Mouse (Mus musculus) forebrain, embryonic 14.5 days (tissue): ENCODE data around the gene Kifc5b. TPM values are rescaled to one million over a fixed set of nuclear protein-coding genes. Genes with fewer than 3 reads are reported as not detected.

ENCODE experiments used
- ATAC-seq: fragments of 200-750 bp; cut with Nextera tagmentation; 2 replicates; pipeline ENCODE4 v1.8.0; 2017; ENCODE audit warnings: mild to moderate bottlenecking, moderate library complexity
- DNase-seq: peaks from one replicate; pipeline ENCODE4 v3.0.0-alpha.2; 2015; ENCODE audit warnings: low spot score
- H3K27ac ChIP-seq: fragments of 300-500 bp; sonication (generic); 2 replicates; pipeline ENCODE4 v1.5.1; 2014; ENCODE audit warnings: low read depth, mild to moderate bottlenecking, control low read depth, low read length, moderate library complexity
- H3K27me3 ChIP-seq: fragments of 300-500 bp; sonication (generic); replicated peaks from 2 replicates; pipeline ENCODE4 v1.6.1; 2014; ENCODE audit warnings: low read length, control low read depth, mixed read lengths; ENCODE audit not compliant: control insufficient read depth, insufficient read depth
- H3K36me3 ChIP-seq: fragments of 300-500 bp; sonication (generic); 2 replicates; pipeline ENCODE4 v1.6.1; 2014; ENCODE audit warnings: low read length, control low read depth; ENCODE audit not compliant: control insufficient read depth, insufficient read depth
- H3K4me1 ChIP-seq: fragments of 300-500 bp; sonication (generic); 2 replicates; pipeline ENCODE4 v1.6.1; 2014; ENCODE audit warnings: antibody characterized with exemption, low read length, control low read depth; ENCODE audit not compliant: control insufficient read depth, insufficient read depth
- H3K4me2 ChIP-seq: fragments of 300-500 bp; sonication (generic); 2 replicates; pipeline ENCODE4 v1.6.1; 2014; ENCODE audit warnings: mild to moderate bottlenecking, control low read depth, low read length
- H3K4me3 ChIP-seq: fragments of 300-500 bp; sonication (generic); 2 replicates; pipeline ENCODE4 v1.5.1; 2014; ENCODE audit warnings: low read depth, low read length, control low read depth
- H3K9ac ChIP-seq: fragments of 300-500 bp; sonication (generic); 2 replicates; pipeline ENCODE4 v1.6.1; 2014; ENCODE audit warnings: mild to moderate bottlenecking, low read length, control low read depth, moderate library complexity
- H3K9me3 ChIP-seq: fragments of 300-500 bp; sonication (generic); replicated peaks from 2 replicates; pipeline ENCODE4 v1.6.1; 2016; ENCODE audit warnings: low read length, control low read depth, mixed read lengths; ENCODE audit not compliant: control insufficient read depth
- WGBS: fragments of 180-500 bp; shearing (Covaris S2); extraction: QIAGEN DNeasy Blood & Tissue Kit; methylation state at CpG from one replicate; pipeline ENCODE4 v1.1.7; 2014; 5-methylcytosine and 5-hydroxymethylcytosine counted together
- polyA plus RNA-seq: library from polyadenylated mRNA; unstranded; fragments of >200 nt; fragmentation: Nextera tagmentation; extraction: Ambion mirVana; gene quantifications from 2 replicates; pipeline ENCODE4 v1.2.1, GENCODE M21; 2014

Gene Kifc5b
- polyA plus RNA-seq, 1 experiment from 2014 or later = 2.4 TPM

DNA sequence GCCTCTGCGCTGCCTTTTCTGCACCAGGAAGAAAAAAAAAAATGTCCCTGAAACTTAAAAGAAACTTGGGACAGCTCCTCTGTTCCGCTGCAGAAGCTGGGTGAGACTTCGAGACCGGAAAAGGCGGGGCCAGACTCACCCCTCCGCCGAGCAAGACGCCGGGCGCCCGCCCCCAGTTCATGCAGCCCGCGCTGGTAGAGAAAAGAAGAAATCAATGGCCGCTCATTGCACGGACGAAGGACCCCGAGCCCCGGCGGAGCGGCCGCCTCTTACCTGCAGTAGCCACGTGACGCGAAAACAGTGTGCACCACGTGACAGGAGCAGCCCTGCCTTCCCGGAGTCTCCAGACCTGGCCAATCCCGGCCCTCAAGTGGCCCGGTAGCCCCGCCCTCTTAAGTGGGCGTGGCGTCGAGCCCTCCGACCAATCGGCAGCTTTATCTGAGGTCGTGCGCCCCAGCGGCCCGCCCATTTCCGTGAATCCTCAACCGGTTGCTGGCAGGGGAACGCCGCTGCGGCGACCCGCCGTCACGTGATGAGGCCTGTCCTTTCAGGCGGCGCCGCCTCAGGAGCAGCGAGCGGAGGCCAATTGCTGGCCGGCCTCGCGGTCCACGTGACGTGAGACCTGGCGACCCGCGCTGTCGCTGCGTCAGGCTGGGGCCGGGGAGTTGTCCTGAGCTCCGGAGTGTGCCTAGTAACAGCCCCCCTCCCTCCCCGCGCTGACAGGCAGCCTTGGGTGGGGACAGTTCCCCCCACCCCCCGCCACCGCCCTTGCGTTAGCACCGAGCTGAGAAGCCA, 22.5 kb downstream of the Kifc5b start, which contains the start of gene Cuta:
TSS of gene Cuta (minus strand) at position 392 of the 795 bp plus-strand sequence.
- WGBS = under 1% methylated on average over 70 of the region's 70 CpGs
- peaks cover 34% of the 10 kb centered on the region for H3K4me1 ChIP-seq
- peak within 1 kb of the TSS; percentile 69 for H3K9ac ChIP-seq

GRCm38 (mm10) chr17:26939973-26940300, 23.0 kb downstream of the Kifc5b start:
- ATAC-seq (no peak), DNase-seq (no peak)
- peaks cover 28% of the 10 kb centered on the region for H3K36me3 ChIP-seq
- peak overlapping the region; percentile 96 for H3K27ac ChIP-seq
- peak overlapping the region; percentile 71 for H3K4me2 ChIP-seq
- H3K4me3 ChIP-seq = peak overlapping the region; percentile 50
- no peaks in the 10 kb centered on the region for H3K9me3 ChIP-seq
- H3K4me1 ChIP-seq = peaks cover 34% of the 10 kb centered on the region
- WGBS = 4% methylated on average over 3 of the region's 3 CpGs
- no peaks in the 10 kb centered on the region for H3K27me3 ChIP-seq
- H3K9ac ChIP-seq = peak overlapping the region; percentile 62

More for the DNA sequence above, 22.5 kb downstream of the Kifc5b start, which contains the start of gene Cuta:
- H3K9me3 ChIP-seq = no peaks in the 10 kb centered on the region
- H3K27ac ChIP-seq = peak within 1 kb of the TSS; percentile 96
- ATAC-seq = peak; percentile 95
- DNase-seq = peak; percentile 100
- peaks cover 33% of the 10 kb centered on the region for H3K36me3 ChIP-seq
- no peaks in the 10 kb centered on the region for H3K27me3 ChIP-seq
- peak within 1 kb of the TSS; percentile 50 for H3K4me3 ChIP-seq
- H3K4me2 ChIP-seq = peak within 1 kb of the TSS; percentile 90

GRCm38 (mm10) chr17:26941031-26941789, 24.3 kb downstream of the Kifc5b start, which contains the start of gene Syngap1:
Gene Syngap1 (plus strand): TSS chr17:26941253.
- H3K4me1 ChIP-seq = peaks cover 41% of the 10 kb centered on the region
- WGBS = 2% methylated on average over 23 of the region's 24 CpGs
- peak within 1 kb of the TSS; percentile 71 for H3K4me2 ChIP-seq
- H3K9me3 ChIP-seq = no peaks in the 10 kb centered on the region
- ATAC-seq (peak; percentile 16; the same call in 1 of the 2 replicates), DNase-seq (peak; percentile 87)
- peaks cover 15% of the 10 kb centered on the region for H3K36me3 ChIP-seq
- H3K4me3 ChIP-seq = peak within 1 kb of the TSS; percentile 50
- H3K9ac ChIP-seq = peak within 1 kb of the TSS; percentile 77
- H3K27me3 ChIP-seq = no peaks in the 10 kb centered on the region
- H3K27ac ChIP-seq = peak within 1 kb of the TSS; percentile 96

GRCm38 (mm10) chr17:26941841-26942570, 25.1 kb downstream of the Kifc5b start:
- Histone ChIP-seq H3K27me3 (no peaks in the 10 kb centered on the region), H3K9me3 (no peaks in the 10 kb centered on the region), H3K4me2 (peak overlapping the region; percentile 71), H3K4me1 (peaks cover 49% of the 10 kb centered on the region), H3K9ac (peak overlapping the region; percentile 77), H3K36me3 (peaks cover 7% of the 10 kb centered on the region), H3K27ac (peak overlapping the region; percentile 96), H3K4me3 (peak overlapping the region; percentile 49)
- DNase-seq (peak; percentile 19), ATAC-seq (no peak)
- WGBS = 6% methylated on average over 4 of the region's 4 CpGs

DNA sequence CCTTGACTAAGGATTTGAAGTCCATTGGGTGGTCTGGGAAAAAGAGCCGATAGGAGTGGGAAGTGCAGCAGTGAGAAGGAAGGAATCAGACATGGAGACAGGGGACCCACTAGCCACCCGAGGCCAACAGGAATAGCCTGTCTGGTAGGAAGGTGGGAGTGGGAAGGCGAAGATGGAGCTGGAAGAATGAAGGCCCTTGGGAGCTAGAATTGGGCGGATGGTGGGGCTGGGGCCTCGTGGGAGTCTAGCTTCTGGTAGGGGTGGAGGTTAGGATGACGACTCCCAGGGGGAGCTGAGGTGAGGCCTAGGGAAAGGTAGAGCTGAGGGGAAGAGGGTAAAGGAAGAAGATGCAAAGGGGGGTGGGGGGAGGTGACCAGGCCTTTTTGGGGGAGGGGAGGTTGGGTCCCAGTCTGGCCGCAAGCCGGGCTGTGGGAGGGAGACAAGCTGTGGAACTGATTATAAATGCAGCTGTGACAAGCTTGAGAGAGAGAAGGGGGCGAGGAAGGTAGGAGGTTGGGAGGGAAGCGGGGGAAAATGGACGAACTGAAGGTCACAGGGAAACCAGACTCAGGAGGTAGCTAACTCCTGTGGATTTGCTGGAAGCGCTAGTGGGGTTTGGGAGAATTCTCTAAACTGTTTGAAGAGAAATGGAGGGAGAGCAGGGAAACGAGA, 29.1 kb downstream of the Kifc5b start:
- peak overlapping the region; percentile 69 for H3K4me2 ChIP-seq
- H3K27me3 ChIP-seq = no peaks in the 10 kb centered on the region
- H3K4me1 ChIP-seq = peaks cover 55% of the 10 kb centered on the region
- no peaks in the 10 kb centered on the region for H3K36me3 ChIP-seq
- no peaks in the 10 kb centered on the region for H3K9me3 ChIP-seq
- peak overlapping the region; percentile 85 for H3K27ac ChIP-seq
- DNase-seq (no peak), ATAC-seq (no peak)
- WGBS = 26% methylated on average over 13 of the region's 13 CpGs
- peak overlapping the region; percentile 36 for H3K4me3 ChIP-seq
- peak overlapping the region; percentile 67 for H3K9ac ChIP-seq

DNA sequence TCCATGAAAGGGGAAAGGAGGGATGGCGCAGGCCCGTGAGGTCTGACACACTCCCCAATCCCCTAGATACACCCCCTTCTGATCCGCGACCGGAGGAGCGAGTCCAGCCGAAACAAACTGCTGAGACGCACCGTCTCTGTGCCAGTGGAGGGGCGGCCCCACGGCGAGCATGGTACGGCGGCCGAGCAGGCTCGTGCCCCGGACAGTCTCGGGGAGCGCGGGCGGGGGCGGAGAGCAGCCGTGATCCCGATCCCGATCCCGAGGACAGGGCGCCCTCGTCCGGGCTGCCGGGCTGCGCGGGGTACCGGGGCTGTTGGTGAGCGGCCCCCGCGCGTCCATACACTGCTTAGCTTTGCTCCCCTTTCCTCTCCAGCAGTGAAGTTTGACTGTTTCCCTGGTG, 29.7 kb downstream of the Kifc5b start:
- DNase-seq = peak; percentile 50
- peak overlapping the region; percentile 85 for H3K27ac ChIP-seq
- no peaks in the 10 kb centered on the region for H3K9me3 ChIP-seq
- no peaks in the 10 kb centered on the region for H3K36me3 ChIP-seq
- 2% methylated on average over 34 of the region's 37 CpGs for WGBS
- H3K4me1 ChIP-seq = peaks cover 58% of the 10 kb centered on the region
- ATAC-seq = peak; percentile 24
- peak overlapping the region; percentile 69 for H3K4me2 ChIP-seq
- H3K9ac ChIP-seq = peak overlapping the region; percentile 67
- H3K27me3 ChIP-seq = no peaks in the 10 kb centered on the region
- peak overlapping the region; percentile 36 for H3K4me3 ChIP-seq

GRCm38 (mm10) chr17:26947231-26948100, 30.6 kb downstream of the Kifc5b start:
- no peak for ATAC-seq
- Histone ChIP-seq H3K9me3 (no peaks in the 10 kb centered on the region), H3K9ac (peak overlapping the region; percentile 37), H3K4me3 (peak overlapping the region; percentile 36), H3K4me2 (peak overlapping the region; percentile 69), H3K27me3 (no peaks in the 10 kb centered on the region), H3K27ac (peak overlapping the region; percentile 85), H3K36me3 (no peaks in the 10 kb centered on the region), H3K4me1 (peaks cover 61% of the 10 kb centered on the region)
- 24% methylated on average over 12 of the region's 12 CpGs for WGBS
- DNase-seq = peak; percentile 70
